Mouse (Mus musculus) small intestine, adult 2 months (tissue): ENCODE results near the gene Gmfb. TPM values are rescaled to one million over a fixed set of nuclear protein-coding genes. Genes with fewer than 3 reads are reported as not detected.

Experiments used
- H3K27ac ChIP-seq: fragments of 200-500 bp; 2 replicates; pipeline ENCODE4 v1.5.1; 2012; ENCODE audit warnings: low read depth, low read length, control low read depth, inconsistent platforms; ENCODE audit not compliant: insufficient read depth
- H3K27me3 ChIP-seq: fragments of 200-500 bp; 2 replicates; pipeline ENCODE4 v1.6.1; 2012; ENCODE audit warnings: mild to moderate bottlenecking, moderate library complexity, low read length, inconsistent platforms; ENCODE audit not compliant: control insufficient read depth, insufficient read depth
- H3K36me3 ChIP-seq: fragments of 200-500 bp; 2 replicates; pipeline ENCODE4 v1.6.1; 2012; ENCODE audit warnings: mild to moderate bottlenecking, low read length, control low read depth, inconsistent platforms; ENCODE audit not compliant: control insufficient read depth, insufficient read depth
- H3K4me1 ChIP-seq: fragments of 200-500 bp; 2 replicates; pipeline ENCODE4 v1.6.1; 2012; ENCODE audit warnings: low read length, inconsistent platforms, mixed read lengths; ENCODE audit not compliant: control insufficient read depth, insufficient read depth, insufficient read length
- H3K4me3 ChIP-seq: fragments of 200-500 bp; 2 replicates; pipeline ENCODE4 v1.5.1; 2012; ENCODE audit warnings: low read depth, mild to moderate bottlenecking, control low read depth, inconsistent platforms, low read length, moderate library complexity
- CTCF ChIP-seq: fragments of 200-500 bp; IDR thresholded peaks from 2 replicates; pipeline ENCODE4 v1.5.1; 2012; ENCODE audit warnings: low read depth, mild to moderate bottlenecking, control low read depth, inconsistent platforms, low read length, moderate library complexity, mixed read lengths; ENCODE audit not compliant: insufficient replicate concordance, insufficient read length; ENCODE audit errors: extremely low read depth
- POLR2A ChIP-seq: fragments of 200-500 bp; IDR thresholded peaks from 2 replicates; pipeline ENCODE4 v1.6.1; 2012; ENCODE audit warnings: low read depth, mild to moderate bottlenecking, control low read depth, inconsistent platforms, low read length, moderate library complexity
- WGBS: fragments of 180-500 bp; shearing (Covaris S2); methylation state at CpG from one replicate; pipeline ENCODE4 v1.1.7; 2018; 5-methylcytosine and 5-hydroxymethylcytosine counted together
- polyA plus RNA-seq: library from polyadenylated mRNA; depleted of rRNA; stranded (reverse); fragments of >200 nt; gene quantifications from 2 replicates; pipeline ENCODE4 v1.2.3, GENCODE M21; 2012; rRNA removed

Gene Gmfb
- 1.1 and 1.9 TPM in 2 replicates for polyA plus RNA-seq

DNA sequence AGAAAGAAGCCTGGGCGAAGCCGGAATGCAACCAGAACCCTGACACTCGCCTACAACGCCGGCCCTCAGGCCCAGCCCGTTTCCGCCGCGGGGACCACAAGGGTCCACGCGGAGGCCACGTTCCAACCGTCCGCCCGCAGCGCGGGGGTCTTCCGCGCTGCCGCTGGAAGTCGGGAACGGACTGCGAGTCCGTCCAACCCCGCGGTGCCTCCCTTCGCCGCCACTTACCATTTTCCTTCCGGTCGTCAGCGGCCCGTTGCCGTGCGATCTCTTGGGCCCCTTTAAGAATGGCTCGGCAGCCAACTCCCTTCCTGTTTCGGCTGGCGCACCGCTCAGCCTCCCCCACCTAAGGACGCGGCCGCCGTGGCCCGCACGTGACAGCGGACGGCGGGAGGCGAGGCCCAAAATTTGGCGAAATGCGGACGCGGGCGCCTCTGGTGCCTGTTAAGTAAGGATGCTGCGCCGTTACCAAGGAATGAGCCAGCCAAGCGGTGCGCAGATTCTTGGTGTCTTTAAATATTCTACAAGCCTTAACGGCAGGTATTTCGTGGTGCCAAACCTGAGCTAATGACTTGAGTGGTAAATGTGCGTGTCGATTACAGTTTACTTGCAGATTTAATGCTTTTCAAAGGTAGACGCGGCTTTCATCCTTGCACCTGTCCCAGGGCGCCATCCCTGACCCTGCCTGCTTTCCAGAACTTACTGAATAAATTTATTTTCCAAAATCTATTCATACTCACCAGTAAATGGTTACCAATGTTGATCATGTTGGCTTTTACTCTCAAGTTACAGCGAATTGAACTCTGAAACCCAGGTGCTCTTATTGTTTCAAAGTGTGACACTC, at the start of gene Gmfb:
Gene Gmfb (minus strand): TSS at position 370 of the 844 bp plus-strand sequence.
- H3K36me3 ChIP-seq: no peaks in the 10 kb centered on the region; the same call in 1 of the 2 replicates
- H3K27me3 ChIP-seq: no peaks in the 10 kb centered on the region
- TF ChIP-seq CTCF (no peak), POLR2A (peak; percentile 78; the same call in 1 of the 2 replicates)
- peaks cover 4% of the 10 kb centered on the region; the same call in 1 of the 2 replicates for H3K4me1 ChIP-seq
- peak within 1 kb of the TSS; percentile 93 for H3K27ac ChIP-seq
- peak within 1 kb of the TSS; percentile 95 for H3K4me3 ChIP-seq
- 1% methylated on average over 65 of the region's 65 CpGs for WGBS

DNA sequence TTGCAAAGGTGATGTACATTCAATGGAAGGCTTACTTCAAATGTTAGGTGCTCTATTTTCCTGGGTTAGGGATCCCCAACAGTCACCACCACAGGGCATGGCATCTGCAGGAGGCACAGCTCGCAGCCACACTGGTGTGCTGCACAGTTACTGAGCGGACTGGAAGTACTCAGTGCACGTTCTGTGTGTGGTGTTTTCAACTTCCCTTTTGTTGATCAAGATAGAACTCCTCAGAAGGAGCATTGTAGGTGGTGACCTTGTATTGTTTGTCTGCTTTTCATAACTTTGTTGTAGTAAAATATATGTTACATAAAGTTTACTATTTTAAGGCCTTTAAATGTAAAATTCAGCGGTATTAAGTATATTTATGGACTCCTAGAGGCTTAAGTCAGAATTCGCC, 40.9 kb upstream of the Gmfb start:
- WGBS: 88% methylated on average over 5 of the region's 5 CpGs
- no peaks in the 10 kb centered on the region for H3K27me3 ChIP-seq
- no peak overlapping the region for H3K4me3 ChIP-seq
- no peaks in the 10 kb centered on the region for H3K4me1 ChIP-seq
- no peak overlapping the region for H3K27ac ChIP-seq
- no peaks in the 10 kb centered on the region for H3K36me3 ChIP-seq
- TF ChIP-seq CTCF (no peak), POLR2A (no peak)

GRCm38 (mm10) chr14:46853677-46854076, 31.6 kb upstream of the Gmfb start:
- Histone ChIP-seq H3K4me3 (no peak overlapping the region), H3K4me1 (no peaks in the 10 kb centered on the region), H3K27me3 (no peaks in the 10 kb centered on the region), H3K27ac (no peak overlapping the region), H3K36me3 (peaks cover 6% of the 10 kb centered on the region; the same call in 1 of the 2 replicates)
- 85% methylated on average over 11 of the region's 11 CpGs for WGBS
- TF ChIP-seq POLR2A: no peak
- no peak for TF ChIP-seq CTCF

- 92% methylated on average over 1 of the region's 1 CpGs for WGBS
- TF ChIP-seq CTCF: no peak
- TF ChIP-seq POLR2A: no peak
- Histone ChIP-seq H3K4me1 (no peaks in the 10 kb centered on the region), H3K4me3 (no peak overlapping the region), H3K27me3 (no peaks in the 10 kb centered on the region), H3K27ac (no peak overlapping the region), H3K36me3 (peaks cover 17% of the 10 kb centered on the region)
Observed at GRCm38 (mm10) chr14:46849769-46850168, 27.7 kb upstream of the Gmfb start.

GRCm38 (mm10) chr14:46848736-46849135, 26.7 kb upstream of the Gmfb start:
- no peak overlapping the region for H3K4me3 ChIP-seq
- H3K4me1 ChIP-seq: no peaks in the 10 kb centered on the region
- no peak overlapping the region for H3K27ac ChIP-seq
- peaks cover 16% of the 10 kb centered on the region for H3K36me3 ChIP-seq
- H3K27me3 ChIP-seq: no peaks in the 10 kb centered on the region
- no peak for TF ChIP-seq POLR2A
- no peak for TF ChIP-seq CTCF
- WGBS: 80% methylated on average over 5 of the region's 5 CpGs

- TF ChIP-seq CTCF (no peak), POLR2A (no peak)
- 60% methylated on average over 4 of the region's 4 CpGs for WGBS
- no peaks in the 10 kb centered on the region for H3K4me1 ChIP-seq
- H3K4me3 ChIP-seq: no peak overlapping the region
- H3K27ac ChIP-seq: no peak overlapping the region
- H3K27me3 ChIP-seq: no peaks in the 10 kb centered on the region
- H3K36me3 ChIP-seq: peaks cover 15% of the 10 kb centered on the region
Observed at GRCm38 (mm10) chr14:46848063-46848590, 26.1 kb upstream of the Gmfb start.

GRCm38 (mm10) chr14:46845706-46846105, 23.7 kb upstream of the Gmfb start:
- H3K4me1 ChIP-seq: no peaks in the 10 kb centered on the region
- peaks cover 27% of the 10 kb centered on the region for H3K36me3 ChIP-seq
- TF ChIP-seq CTCF: no peak
- TF ChIP-seq POLR2A: no peak
- H3K27me3 ChIP-seq: no peaks in the 10 kb centered on the region
- 95% methylated on average over 11 of the region's 11 CpGs for WGBS
- H3K4me3 ChIP-seq: no peak overlapping the region
- H3K27ac ChIP-seq: no peak overlapping the region
